Mouse (Mus musculus): ENCODE results near the gene Lrrc15. TPM values are rescaled to one million over a fixed set of nuclear protein-coding genes. Genes with fewer than 3 reads are reported as not detected.
A peak's percentile ranks its signal among the peaks of the same experiment; 100 is the strongest.

The Lrrc15 gene
- total RNA-seq, 2 experiments from 2014 or later, result not detected

GRCm38 (mm10) chr16:30257718-30258117 lies 25.3 kb downstream of the Lrrc15 start:
- Histone ChIP-seq H3K4me3 (no peak overlapping the region), H3K27ac (no peak overlapping the region)
- no peak for TF ChIP-seq CTCF (IDR thresholded peaks at IDR 0.05)
- DNase-seq (ENCODE audit: extremely low spot score in 1 of 2, low spot score in 2 of 2), result no peak
- intact Hi-C loops (cut with DNase I), result no loop called here

- no peak overlapping the region for H3K27ac ChIP-seq
- no peak for TF ChIP-seq CTCF (IDR thresholded peaks at IDR 0.05)
- intact Hi-C loops (cut with DNase I), result no loop called here
- no peak for DNase-seq (ENCODE audit: extremely low spot score in 1 of 2, low spot score in 2 of 2)
- H3K4me3 ChIP-seq, result no peak overlapping the region
Observed at GRCm38 (mm10) chr16:30255061-30255460, 28.0 kb downstream of the Lrrc15 start.

- TF ChIP-seq CTCF (IDR thresholded peaks at IDR 0.05), result no peak
- no peak for DNase-seq (ENCODE audit: extremely low spot score in 1 of 2, low spot score in 2 of 2)
- Histone ChIP-seq H3K27ac (no peak overlapping the region), H3K4me3 (no peak overlapping the region)
- intact Hi-C loops (cut with DNase I), result loop anchor here (5.0 kb wide), 1 partner anchor 253 kb away; no protein-coding TSS in a partner anchor
Observed at GRCm38 (mm10) chr16:30253900-30254299, 29.2 kb downstream of the Lrrc15 start.

DNA sequence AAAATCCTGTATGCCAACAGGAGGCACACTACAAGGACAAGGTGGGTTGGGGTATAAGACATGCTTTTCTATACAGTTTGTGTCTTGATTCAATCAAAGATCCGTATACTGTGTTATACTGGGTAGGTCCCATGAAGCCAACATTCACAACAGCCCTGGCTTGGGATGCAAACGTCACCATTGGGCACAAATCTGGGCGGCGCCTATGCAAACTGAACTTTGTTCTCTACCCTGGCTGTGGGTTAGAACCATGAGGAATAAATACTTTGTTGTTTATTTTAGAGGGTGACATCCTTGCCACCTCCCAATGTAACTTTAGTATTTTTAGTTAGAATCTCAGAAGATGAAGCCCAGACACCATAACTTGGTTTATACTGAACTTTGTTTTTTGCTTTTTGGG lies 29.7 kb downstream of the Lrrc15 start:
- H3K4me3 ChIP-seq, result no peak overlapping the region
- no peak overlapping the region for H3K27ac ChIP-seq
- DNase-seq (ENCODE audit: extremely low spot score in 1 of 2, low spot score in 2 of 2), result no peak
- intact Hi-C loops (cut with DNase I), result loop anchor here (5.0 kb wide), 1 partner anchor 254 kb away; no protein-coding TSS in a partner anchor
- no peak for TF ChIP-seq CTCF (IDR thresholded peaks at IDR 0.05)

GRCm38 (mm10) chr16:30252003-30252418 lies 31.0 kb downstream of the Lrrc15 start:
- intact Hi-C loops (cut with DNase I), result loop anchor here (1.0 to 5.0 kb wide), 2 partner anchors 62 to 255 kb away; no protein-coding TSS in a partner anchor
- TF ChIP-seq CTCF (IDR thresholded peaks at IDR 0.05), result peak; percentile 98
- no peak overlapping the region for H3K27ac ChIP-seq
- peak; percentile 78 to 79 for DNase-seq (ENCODE audit: extremely low spot score in 1 of 2, low spot score in 2 of 2)
- H3K4me3 ChIP-seq, result peak overlapping the region; percentile 25; the same call in 1 of the 2 replicates

DNA sequence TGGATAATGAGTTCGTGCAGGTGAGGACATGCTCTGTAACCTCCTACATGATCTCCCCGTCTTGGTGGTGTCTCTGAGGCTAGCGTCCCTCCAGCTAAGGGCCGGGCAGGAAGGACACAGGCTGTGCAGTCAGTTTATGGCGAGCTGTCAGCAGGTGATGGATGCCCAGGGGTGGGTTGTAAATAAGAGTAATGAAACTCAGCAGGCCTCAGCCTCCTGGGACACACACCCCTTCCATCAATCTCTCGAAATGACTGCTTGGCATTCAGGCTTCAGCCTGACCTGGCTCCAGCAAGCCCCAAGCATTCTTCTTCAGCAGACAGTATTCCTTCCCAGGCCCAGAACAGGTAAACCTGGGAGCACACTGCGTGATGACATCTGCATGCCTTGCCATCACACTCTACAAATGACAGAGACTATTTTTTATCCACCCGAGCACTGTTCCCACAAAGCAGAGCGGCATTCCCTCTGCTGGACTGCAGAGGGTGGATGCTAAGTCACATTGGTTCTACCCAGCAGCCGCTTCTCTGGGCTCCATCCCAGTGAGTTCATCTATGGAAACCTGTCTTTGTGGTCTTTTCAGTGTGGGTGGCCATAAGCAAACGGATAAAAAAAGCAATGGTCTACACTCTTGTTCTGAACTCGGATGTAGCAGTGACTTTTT lies 38.9 kb downstream of the Lrrc15 start:
- intact Hi-C loops (cut with DNase I), result no loop called here
- no peak for DNase-seq (ENCODE audit: extremely low spot score in 1 of 2, low spot score in 2 of 2)
- H3K4me3 ChIP-seq, result no peak overlapping the region
- H3K27ac ChIP-seq, result no peak overlapping the region
- no peak for TF ChIP-seq CTCF (IDR thresholded peaks at IDR 0.05)

- DNase-seq (ENCODE audit: extremely low spot score in 1 of 2, low spot score in 2 of 2), result no peak
- TF ChIP-seq CTCF (IDR thresholded peaks at IDR 0.05), result no peak
Observed at GRCm38 (mm10) chr16:30241623-30242022, 41.4 kb downstream of the Lrrc15 start.

DNA sequence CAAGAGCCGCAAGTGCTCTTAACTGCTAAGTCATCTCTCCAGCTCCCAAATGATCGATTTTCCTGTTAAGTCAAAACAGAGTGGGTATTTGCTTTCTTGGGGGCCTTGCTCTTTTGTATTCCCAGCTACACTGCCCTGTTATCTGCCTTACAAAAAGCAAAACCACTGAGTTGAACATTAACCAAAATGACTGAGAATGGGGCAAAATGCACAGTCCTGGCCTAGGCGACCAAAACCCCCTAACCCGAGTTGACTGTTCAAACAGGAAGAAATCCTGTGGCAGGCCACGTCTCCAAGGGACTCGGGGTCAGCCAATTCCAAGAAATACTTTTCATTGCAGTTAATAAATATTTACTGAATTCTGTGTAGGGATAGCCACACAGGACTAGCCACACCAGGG lies 44.3 kb downstream of the Lrrc15 start:
- no peak overlapping the region for H3K27ac ChIP-seq
- H3K4me3 ChIP-seq, result no peak overlapping the region
- no peak for TF ChIP-seq CTCF (IDR thresholded peaks at IDR 0.05)
- DNase-seq (ENCODE audit: extremely low spot score in 1 of 2, low spot score in 2 of 2), result no peak
- intact Hi-C loops (cut with DNase I), result loop anchor here (5.0 kb wide), 2 partner anchors 426 to 611 kb away; no protein-coding TSS in a partner anchor

More at GRCm38 (mm10) chr16:30241623-30242022, 41.4 kb downstream of the Lrrc15 start:
- intact Hi-C loops (cut with DNase I), result no loop called here
- H3K27ac ChIP-seq, result no peak overlapping the region
- H3K4me3 ChIP-seq, result no peak overlapping the region

DNA sequence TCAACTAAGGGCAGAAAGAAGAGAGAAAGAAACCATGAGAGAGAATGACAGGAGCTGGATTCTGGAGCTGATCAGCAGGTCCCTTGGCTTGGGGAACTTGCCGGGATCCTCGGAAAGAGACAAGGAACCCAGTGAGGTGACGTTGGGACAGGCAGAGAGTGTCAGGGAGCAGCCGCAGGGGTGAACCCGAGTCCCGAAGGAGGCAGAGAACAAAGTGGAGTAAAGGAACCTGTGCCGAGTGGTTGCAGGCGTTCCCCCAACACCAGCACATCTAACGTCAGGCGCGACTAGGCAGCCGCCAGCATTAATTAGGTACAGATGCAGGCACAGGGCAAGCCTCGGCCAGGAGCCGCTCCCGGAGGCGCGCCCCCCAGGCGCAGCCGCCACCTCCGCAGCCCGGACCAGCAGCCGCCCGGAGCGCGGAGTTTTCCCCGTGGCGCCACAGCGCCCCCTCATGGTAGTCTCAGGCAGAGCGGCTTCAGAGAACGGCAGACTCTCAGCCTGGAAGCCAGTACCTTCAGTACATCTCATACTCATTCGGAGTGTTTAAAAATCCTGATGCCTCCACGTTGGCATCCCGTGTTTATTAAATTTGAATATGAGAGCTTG lies 46.9 kb downstream of the Lrrc15 start:
- peak; percentile 85 to 92 for DNase-seq (ENCODE audit: extremely low spot score in 1 of 2, low spot score in 2 of 2)
- Histone ChIP-seq H3K4me3 (peak overlapping the region; percentile 40), H3K27ac (no peak overlapping the region)
- intact Hi-C loops (cut with DNase I), result loop anchor here (1.0 to 5.0 kb wide), 6 partner anchors 25 to 609 kb away; no protein-coding TSS in a partner anchor
- peak; percentile 98 for TF ChIP-seq CTCF (IDR thresholded peaks at IDR 0.05)

DNA sequence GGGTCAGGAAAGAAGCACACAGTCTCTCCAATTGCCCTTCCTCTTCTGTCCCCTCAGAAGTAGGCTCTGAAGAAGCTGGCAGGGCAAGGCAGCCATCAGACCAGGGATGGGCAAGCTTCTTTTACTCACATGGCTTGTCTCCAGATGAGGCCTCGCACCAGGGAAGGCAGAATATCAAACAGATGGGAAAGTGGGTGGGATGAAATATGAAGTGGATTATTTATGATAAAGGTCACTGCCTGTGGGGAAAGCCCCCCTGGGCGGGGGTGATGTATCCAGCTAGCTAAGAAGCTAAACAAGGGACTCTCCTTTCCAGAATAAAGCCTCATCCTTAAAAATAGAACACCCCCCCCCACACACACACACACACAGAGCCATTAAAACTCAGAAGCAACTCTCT lies 47.5 kb downstream of the Lrrc15 start:
- Histone ChIP-seq H3K4me3 (no peak overlapping the region), H3K27ac (no peak overlapping the region)
- intact Hi-C loops (cut with DNase I), result loop anchor here (5.0 kb wide), 2 partner anchors 423 to 608 kb away; no protein-coding TSS in a partner anchor
- no peak for TF ChIP-seq CTCF (IDR thresholded peaks at IDR 0.05)
- no peak for DNase-seq (ENCODE audit: extremely low spot score in 1 of 2, low spot score in 2 of 2)

- Histone ChIP-seq H3K4me3 (no peak overlapping the region), H3K27ac (no peak overlapping the region)
- no peak for DNase-seq (ENCODE audit: extremely low spot score in 1 of 2, low spot score in 2 of 2)
- TF ChIP-seq CTCF (IDR thresholded peaks at IDR 0.05), result no peak
- intact Hi-C loops (cut with DNase I), result loop anchor here (5.0 kb wide), 2 partner anchors 423 to 608 kb away; no protein-coding TSS in a partner anchor
Observed at GRCm38 (mm10) chr16:30234636-30235546, 48.2 kb downstream of the Lrrc15 start.

Data from left cerebral cortex, adult 2 months (tissue).